ENCODE assay signal across 8 mouse cellular contexts in the genomic region with DNA sequence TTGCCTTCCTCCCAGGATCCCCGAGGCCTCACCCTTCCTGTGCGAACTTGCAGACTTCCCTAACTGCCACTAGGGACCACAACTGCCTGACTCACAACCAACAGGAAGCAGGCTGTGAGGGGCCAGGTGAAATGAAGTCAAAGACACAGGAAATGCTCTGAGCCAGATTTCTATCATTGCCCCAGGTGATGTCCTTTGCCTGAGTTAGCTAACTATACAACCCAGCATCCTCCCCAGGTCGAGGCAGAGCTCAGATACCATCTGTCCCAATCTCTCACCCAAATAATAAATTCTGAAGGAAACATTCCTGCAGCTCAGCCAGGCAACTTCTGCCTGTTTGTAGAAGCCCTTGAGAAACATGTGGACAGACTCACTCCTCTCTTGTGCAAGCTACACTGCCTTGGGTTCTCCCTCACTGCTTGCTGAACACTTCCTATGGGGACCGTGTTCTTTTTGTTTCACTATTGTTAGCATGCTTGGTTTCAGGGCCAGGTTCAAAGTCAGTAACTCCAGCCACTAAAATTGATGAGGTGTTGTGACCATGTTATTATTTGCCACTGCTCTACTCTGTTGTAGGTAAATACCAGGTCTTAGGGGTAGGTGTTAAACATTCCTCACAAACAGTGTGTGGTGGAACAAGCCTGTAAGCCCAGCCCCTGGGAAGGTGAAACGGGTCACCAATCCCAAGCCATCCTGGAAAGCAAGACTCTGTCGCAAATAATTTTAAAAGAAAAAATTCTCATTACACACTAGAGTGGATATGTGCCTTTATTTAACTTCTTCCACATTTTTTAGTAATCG.
DNase-seq lines count a peak whose midpoint lies in the region; TF ChIP-seq lines count a peak whose summit lies in the region.

No protein-coding gene starts in this region.

- peak; percentile 58 to 61 for DNase-seq in B cell, adult 2 months
- peak; percentile 23 for DNase-seq in adrenal gland, postnatal 10 days
- peak; percentile 49 to 52 for DNase-seq in heart, postnatal 14 days
- peak; percentile 21 for DNase-seq in liver, adult 2 months (ENCODE audit: extremely low read depth, low read depth, low spot score)
- peak in 1 of 2 experiments; percentile 50 for DNase-seq in spleen, adult 2 months (ENCODE audit: low read depth in 1 of 2, low spot score in 2 of 2)
- no peak for DNase-seq in cerebellum, adult 9-10 months
- DNase-seq in frontal cortex, postnatal 36 days (ENCODE audit: low spot score in 2 of 2): no peak
- DNase-seq in forebrain, embryonic 10.5 days (ENCODE audit: extremely low spot score, low spot score): no peak

- no peaks in the 10 kb centered on the region for H3K79me2 ChIP-seq in liver, adult 2 months (ENCODE audit: control insufficient read depth, insufficient read depth, low read length)

- 0 out of 2 replicates have a peak, but pooled peaks have one; percentile 11 for TF ChIP-seq CTCF in liver, adult 2 months (IDR thresholded peaks at IDR 0.05; ENCODE audit: low read depth, low read length)
- TF ChIP-seq CTCF in spleen, adult 2 months (IDR thresholded peaks at IDR 0.05; ENCODE audit: extremely low read depth, insufficient read depth, insufficient read length, insufficient replicate concordance): peak; percentile 27; the same call in 1 of the 2 replicates

- no peak for TF ChIP-seq POLR2A in liver, adult 2 months (IDR thresholded peaks at IDR 0.05; ENCODE audit: extremely low read depth, insufficient read depth, low read length)
- no peak for TF ChIP-seq POLR2A in spleen, adult 2 months (IDR thresholded peaks at IDR 0.05; ENCODE audit: low read depth, low read length)

- H3K27me3 ChIP-seq in liver, adult 2 months (ENCODE audit: control insufficient read depth, insufficient read depth, low read length): no peaks in the 10 kb centered on the region
- no peaks in the 10 kb centered on the region for H3K27me3 ChIP-seq in spleen, adult 2 months (ENCODE audit: control insufficient read depth, insufficient read depth, low read length)
- no peaks in the 10 kb centered on the region for H3K27me3 ChIP-seq in forebrain, embryonic 10.5 days (ENCODE audit: poor library complexity, severe bottlenecking)

- H3K36me3 ChIP-seq in liver, adult 2 months (ENCODE audit: control insufficient read depth, insufficient read depth, low read length): no peaks in the 10 kb centered on the region
- H3K36me3 ChIP-seq in spleen, adult 2 months (ENCODE audit: control insufficient read depth, insufficient read depth, low read length): no peaks in the 10 kb centered on the region
- no peaks in the 10 kb centered on the region for H3K36me3 ChIP-seq in forebrain, embryonic 10.5 days (replicated peaks)

- 59% methylated on average over 7 of the region's 7 CpGs for WGBS in liver, adult 2 months
- WGBS in spleen, adult 2 months: 19% methylated on average over 7 of the region's 7 CpGs
- WGBS in forebrain, embryonic 10.5 days: 82% methylated on average over 7 of the region's 7 CpGs

- 0 out of 2 replicates have a peak overlapping the region, but pooled peaks have one; percentile 4 for H3K27ac ChIP-seq in liver, adult 2 months (replicated peaks; ENCODE audit: insufficient read depth, low read depth, low read length)
- peak overlapping the region; percentile 24 for H3K27ac ChIP-seq in spleen, adult 2 months (ENCODE audit: insufficient read depth, low read length)
- H3K27ac ChIP-seq in forebrain, embryonic 10.5 days: no peak overlapping the region

- H3K4me1 ChIP-seq in liver, adult 2 months (ENCODE audit: control insufficient read depth, insufficient read depth, low read length): no peaks in the 10 kb centered on the region
- H3K4me1 ChIP-seq in spleen, adult 2 months (ENCODE audit: control insufficient read depth, insufficient read depth, insufficient read length): peaks cover 19% of the 10 kb centered on the region; the same call in 1 of the 2 replicates
- no peaks in the 10 kb centered on the region for H3K4me1 ChIP-seq in forebrain, embryonic 10.5 days

- no peak overlapping the region for H3K4me3 ChIP-seq in liver, adult 2 months (ENCODE audit: insufficient read depth, low read depth, low read length)
- H3K4me3 ChIP-seq in spleen, adult 2 months (ENCODE audit: extremely low read depth, insufficient read depth, insufficient read length): no peak overlapping the region
- H3K4me3 ChIP-seq in forebrain, embryonic 10.5 days: no peak overlapping the region

- intact Hi-C loops in heart, postnatal 14 days (cut with DNase I): loop anchor here (5.0 kb wide), 1 partner anchor 87 kb away; no protein-coding TSS in a partner anchor

- no peak overlapping the region for H3K9ac ChIP-seq in liver, adult 2 months (ENCODE audit: low read depth, low read length)

- H3K9me3 ChIP-seq in forebrain, embryonic 10.5 days: no peaks in the 10 kb centered on the region

Comparison
In these comparisons a context has a peak if more than half of its experiments do, and no peak if none do; other contexts are left out.
1. DNase-seq: peak in B cell, adult 2 months (2 of 2), adrenal gland, postnatal 10 days (single experiment), heart, postnatal 14 days (2 of 2) and liver, adult 2 months (single experiment); none in cerebellum, adult 9-10 months (single experiment), frontal cortex, postnatal 36 days (0 of 2) and forebrain, embryonic 10.5 days (single experiment).